Mouse (Mus musculus): ENCODE results near the gene Mapk10. TPM values are rescaled to one million over a fixed set of nuclear protein-coding genes. Genes with fewer than 3 reads are reported as not detected.

The Mapk10 gene
- total RNA-seq, 2 experiments from 2014 or later, result 302 to 323 TPM

DNA sequence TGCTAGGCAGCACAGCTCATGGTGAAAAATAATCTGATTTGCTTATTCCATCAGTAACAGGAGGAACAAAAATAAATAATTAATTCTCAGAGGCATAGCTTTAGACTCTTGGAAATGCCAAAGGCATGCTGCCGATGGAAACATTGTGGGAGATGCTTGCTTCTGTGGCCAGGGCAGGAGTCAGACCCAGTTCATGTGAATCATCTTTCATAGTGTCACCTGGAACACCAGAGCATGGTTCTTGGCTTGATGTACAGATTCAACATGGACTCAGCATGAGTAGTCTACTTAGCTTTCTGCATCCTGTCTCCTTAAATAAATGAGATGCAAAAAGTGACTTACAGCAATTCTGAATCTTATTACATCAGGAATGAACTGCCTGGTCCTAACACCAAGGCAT is 109.0 kb downstream of the Mapk10 start:
- intact Hi-C loops (cut with DNase I), result no loop called here
- no peak for DNase-seq (ENCODE audit: extremely low spot score in 1 of 2, low spot score in 2 of 2)

DNA sequence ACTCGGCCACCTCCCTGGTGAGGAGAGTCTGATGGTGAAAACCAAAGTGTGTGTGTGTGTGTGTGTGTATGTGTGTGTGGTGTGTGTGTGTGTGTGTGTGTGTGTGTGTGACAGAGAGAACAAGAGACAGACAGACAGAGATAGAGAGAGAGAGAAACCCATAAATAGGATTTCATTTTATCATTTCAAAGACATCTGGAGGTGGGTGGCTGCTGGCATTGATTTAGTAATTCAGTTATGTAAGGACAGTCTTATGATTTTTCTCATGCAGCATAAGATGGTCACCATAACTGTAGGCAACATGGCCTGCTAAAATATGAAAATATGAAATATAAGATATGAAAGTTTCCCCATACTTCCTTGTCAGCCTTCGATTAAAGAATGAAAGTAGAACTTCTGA is 117.0 kb downstream of the Mapk10 start:
- peak in 1 of 2 experiments; percentile 35 for DNase-seq (ENCODE audit: extremely low spot score in 1 of 2, low spot score in 2 of 2)
- intact Hi-C loops (cut with DNase I), result no loop called here

DNA sequence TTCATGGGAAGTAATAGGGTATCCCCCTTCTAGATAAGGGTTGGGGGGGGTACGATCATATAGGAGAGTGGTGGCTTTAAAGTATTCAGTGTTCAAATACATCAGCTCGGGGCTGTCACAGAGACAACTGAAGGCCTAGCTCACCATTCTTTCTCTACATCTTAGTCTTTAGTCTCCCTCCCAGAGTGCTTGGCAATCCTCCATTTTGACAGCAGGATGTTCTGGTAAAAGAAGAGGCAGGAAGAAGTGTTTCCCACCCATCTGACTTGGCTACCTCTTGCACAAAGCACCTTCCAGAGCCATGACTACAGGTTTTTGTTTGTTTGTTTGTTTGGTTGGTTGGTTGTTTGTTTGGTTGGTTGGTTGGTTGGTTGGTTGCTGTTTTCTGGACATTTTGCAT is 125.3 kb downstream of the Mapk10 start:
- no peak for DNase-seq (ENCODE audit: extremely low spot score in 1 of 2, low spot score in 2 of 2)
- intact Hi-C loops (cut with DNase I), result no loop called here

DNA sequence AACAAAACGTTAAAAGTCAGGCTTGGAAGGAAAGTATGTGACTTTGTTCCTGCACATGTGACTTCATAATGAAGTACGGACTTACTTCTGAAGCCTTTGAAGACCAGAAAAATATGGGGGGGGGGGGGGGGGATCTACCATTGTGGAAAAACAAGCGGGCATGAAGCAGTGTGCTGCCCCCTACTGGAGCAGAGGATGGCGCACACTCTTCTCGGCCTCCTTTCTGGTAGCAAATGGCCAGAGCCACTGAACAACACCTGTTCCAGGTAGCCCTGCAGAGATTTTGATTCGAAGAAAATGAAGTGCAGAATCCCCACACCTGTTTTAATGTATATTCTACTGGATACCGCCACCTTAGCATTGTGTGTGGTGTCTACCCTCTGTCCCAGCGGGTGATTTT is 135.7 kb downstream of the Mapk10 start:
- no peak for DNase-seq (ENCODE audit: extremely low spot score in 1 of 2, low spot score in 2 of 2)
- intact Hi-C loops (cut with DNase I), result no loop called here

DNA sequence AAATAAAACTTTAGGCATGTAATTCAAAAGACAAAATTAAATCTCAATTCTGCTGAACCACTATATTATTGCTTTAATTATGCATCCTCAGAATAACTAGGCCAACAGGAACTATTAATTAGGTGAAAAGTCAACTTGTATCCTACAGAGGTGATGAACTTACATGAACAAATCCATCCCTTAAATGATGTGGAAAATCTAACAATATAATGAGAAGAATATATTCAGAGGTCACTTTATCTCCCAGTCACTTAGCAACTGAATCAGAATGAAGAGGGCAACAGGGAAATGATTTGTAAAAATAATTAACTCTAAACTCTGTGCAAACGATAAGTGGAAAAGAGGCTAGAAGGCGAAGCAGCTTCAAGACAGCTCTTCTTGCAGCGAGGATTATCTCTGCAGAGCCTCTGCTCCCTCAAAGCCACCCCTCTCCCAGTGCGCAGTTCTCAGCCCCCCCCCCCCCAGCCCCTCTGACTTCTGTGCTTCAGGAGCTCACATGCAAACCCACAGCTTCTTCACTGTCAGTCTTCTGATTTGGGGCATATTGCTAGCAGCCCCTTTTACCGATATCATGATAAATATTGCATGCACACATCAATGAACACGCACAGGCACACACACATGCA is 138.8 kb downstream of the Mapk10 start:
- no peak for DNase-seq (ENCODE audit: extremely low spot score in 1 of 2, low spot score in 2 of 2)
- intact Hi-C loops (cut with DNase I), result no loop called here

DNA sequence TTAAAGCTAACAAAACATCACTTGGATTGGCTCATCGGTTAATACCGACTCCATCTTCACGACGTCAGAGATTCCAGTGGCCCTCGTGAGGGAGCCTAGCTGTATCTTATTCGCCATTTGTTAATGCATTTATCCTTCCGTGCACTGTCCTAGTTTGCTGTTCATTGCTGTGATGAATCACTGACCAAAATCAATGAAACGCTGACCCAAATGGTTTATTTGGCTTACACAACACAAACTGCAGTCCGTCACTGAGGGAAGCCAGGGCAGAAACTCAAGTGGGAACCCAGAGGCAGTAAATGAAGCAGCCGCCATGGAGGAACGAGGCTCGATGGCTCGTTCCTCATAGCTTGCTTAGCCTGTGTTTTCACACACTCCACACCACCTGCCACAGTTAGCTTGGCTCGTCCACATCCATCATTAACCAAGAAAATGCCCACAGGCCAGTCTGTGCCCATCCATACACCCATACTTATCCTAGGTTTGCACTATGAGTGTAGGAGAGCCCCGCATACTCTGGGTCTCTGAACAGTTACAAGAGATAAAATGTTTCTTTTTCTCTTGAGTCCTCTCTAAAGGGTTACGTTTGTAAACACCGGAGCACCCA is 140.0 kb downstream of the Mapk10 start:
- DNase-seq (ENCODE audit: extremely low spot score in 1 of 2, low spot score in 2 of 2), result no peak
- intact Hi-C loops (cut with DNase I), result no loop called here

DNA sequence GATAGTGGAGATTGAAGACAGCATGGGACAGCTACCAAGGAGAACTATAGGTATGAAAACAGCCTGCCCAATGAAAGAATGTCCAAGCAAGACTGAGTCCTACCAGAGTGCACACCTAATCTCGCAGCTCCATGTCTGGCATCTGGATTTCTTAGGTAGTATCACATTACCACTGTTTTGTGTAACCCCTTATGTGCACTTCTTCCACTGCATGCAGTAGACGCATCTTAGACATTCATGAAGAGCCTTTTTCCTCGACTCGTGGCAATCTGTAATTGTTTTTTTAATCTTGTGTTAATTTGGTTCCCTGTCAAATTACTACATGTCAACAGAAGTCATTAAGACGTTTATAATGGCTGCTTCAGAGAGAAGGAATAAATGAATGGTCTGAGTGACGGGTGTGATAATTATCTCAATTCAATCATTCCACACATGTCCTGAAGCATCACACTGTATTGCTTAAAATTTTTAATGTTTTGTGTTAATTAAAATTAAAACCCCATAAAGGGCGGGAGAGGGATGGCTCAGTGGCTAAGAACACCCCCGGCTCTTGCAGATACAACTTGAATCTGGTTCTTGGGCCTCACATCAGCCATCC is 160.7 kb downstream of the Mapk10 start:
- intact Hi-C loops (cut with DNase I), result no loop called here
- DNase-seq (ENCODE audit: extremely low spot score in 1 of 2, low spot score in 2 of 2), result no peak

DNA sequence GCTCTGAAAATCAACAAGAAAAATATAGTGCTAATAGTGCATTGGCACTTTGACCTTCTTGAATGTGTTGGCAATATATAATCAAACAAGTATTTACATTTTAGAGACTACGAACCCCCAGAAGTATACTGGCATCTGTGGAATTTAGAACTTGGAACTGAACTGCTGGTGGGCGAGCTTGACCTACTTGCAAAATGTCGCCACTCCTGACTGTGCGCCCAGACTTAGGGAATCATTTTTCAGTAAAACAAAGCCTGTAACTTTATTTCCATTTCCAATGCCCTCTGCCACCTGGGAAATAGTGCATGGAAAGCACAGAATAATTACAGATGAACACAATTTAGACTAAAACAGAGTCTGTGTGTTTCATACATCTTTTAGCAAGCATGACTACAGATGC is 163.1 kb downstream of the Mapk10 start:
- DNase-seq (ENCODE audit: extremely low spot score in 1 of 2, low spot score in 2 of 2), result no peak
- intact Hi-C loops (cut with DNase I), result no loop called here

DNA sequence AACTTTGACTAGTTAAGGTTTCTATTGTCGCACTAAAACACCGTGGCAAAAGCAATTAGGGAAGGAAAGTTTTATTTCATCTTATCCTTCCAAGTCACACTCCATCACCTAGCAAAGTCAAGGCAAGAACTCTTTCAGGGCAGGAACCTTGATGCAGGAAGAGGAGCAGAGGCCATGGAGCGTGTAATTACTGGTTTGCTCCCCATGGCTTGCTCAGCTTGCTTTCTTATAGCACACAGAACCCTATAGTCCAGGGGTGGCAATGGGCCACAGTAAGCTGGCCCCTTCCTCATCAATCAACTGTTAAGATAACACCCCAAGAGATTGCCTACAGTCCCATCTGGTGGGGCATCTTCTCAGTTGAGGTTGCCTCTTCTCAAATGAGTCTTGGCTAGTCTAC is 173.4 kb downstream of the Mapk10 start:
- intact Hi-C loops (cut with DNase I), result no loop called here
- DNase-seq (ENCODE audit: extremely low spot score in 1 of 2, low spot score in 2 of 2), result no peak

DNA sequence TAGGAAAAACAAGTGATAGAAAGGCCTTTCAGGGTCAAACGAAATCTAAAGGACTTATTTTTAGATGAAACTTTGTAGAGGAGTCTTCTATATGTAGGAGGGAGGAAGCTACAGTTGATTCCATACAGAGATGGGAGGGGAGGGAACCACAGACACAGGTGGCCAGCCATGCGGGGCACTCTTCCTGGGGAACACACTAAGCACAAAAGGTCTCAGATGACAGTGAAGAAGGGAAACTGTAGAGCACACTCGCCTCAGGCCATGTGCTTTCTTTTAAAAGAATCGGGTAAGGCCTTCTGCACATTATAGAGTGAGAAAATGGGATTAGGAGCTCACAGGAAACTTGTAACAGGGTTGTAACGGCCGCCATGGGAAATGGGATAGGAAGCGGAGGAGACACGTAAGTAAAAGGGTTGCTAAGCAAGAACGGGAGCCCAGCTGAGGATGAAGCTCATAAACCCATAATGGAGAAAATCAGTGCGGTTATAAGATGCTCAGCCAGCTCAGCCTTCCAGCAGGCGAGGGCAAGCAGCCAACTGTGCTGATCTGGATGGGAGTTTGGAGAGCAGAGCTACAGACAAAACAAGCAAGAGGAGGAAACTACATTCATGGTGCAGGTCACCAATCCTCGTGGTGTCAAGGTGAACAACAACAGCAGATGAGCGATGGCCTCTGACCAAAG is 182.1 kb downstream of the Mapk10 start:
- DNase-seq (ENCODE audit: extremely low spot score in 1 of 2, low spot score in 2 of 2), result peak; percentile 52 to 66
- intact Hi-C loops (cut with DNase I), result loop anchor here (10.0 kb wide), 1 partner anchor 296 kb away; no protein-coding TSS in a partner anchor

DNA sequence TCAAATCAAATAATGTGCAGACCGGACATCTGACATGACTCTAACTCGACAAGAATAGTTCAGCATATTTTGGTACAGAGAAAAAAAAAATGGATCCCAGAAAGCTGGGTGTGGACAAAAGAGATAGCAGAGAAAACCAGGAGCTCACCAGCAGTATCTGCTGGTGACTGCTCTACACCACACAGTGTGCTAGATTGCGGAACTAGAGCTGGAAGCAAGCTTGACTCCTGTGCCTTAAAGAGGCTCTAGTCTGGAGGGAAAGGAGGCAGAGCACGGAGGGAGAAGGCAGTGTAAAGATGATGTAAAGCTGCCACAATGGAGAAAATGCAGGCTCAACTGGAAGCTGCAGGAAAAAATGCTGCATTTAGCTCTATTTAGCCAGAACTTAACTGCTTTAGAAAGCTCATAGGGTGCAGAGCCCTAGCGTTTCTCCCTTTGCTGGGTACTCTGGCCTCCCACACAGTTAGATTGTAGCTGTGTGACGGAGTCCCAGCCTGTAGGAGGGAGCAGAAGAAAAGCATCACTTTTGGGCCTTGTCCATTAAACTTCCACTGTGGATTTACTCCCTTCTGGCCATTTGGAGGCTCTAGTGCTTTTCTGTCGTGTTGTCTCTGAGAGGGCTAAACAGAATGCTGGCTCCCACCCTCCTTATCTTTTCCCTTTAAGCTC is 188.5 kb downstream of the Mapk10 start:
- DNase-seq (ENCODE audit: extremely low spot score in 1 of 2, low spot score in 2 of 2), result no peak
- intact Hi-C loops (cut with DNase I), result loop anchor here (5.0 to 10.0 kb wide), 2 partner anchors 185 to 302 kb away; no protein-coding TSS in a partner anchor

DNA sequence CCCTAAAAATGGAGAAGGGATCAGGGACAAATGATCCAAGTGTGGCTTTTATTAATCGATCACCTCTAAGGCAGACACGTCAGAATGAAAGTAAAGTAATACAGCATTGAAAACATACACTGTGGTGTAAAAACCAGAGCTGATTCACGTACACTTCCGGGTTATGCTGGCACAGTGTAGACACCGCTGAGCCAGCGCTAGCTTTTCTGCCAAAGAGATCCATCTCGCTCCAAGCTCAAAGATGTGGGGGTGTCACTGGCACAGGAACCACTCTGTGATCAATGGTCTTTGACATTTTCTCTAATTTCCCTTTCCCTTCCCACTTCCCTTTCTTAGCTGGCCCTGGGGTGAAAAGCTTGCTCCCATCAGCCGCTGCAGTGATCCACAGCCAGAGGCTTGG is 189.7 kb downstream of the Mapk10 start:
- intact Hi-C loops (cut with DNase I), result loop anchor here (5.0 to 10.0 kb wide), 2 partner anchors 186 to 303 kb away; no protein-coding TSS in a partner anchor

DNA sequence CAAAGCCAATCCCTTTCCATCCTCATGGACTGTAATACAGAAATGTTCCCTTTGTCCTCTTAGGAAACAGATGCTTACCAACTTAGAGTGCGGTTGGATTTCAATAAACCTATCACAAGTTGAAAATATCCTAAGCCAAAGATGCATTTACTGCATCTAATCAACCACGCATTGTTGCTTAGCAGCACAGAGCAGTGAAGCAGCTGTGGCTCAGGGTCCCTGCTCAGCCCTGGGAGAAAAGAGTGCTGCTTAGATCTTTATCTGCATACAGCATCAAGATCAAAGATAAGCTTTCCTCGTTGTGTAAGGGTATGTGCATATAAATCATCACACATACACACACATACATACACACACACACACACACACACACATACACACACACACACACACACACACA is 190.2 kb downstream of the Mapk10 start:
- intact Hi-C loops (cut with DNase I), result loop anchor here (5.0 to 10.0 kb wide), 2 partner anchors 186 to 304 kb away; no protein-coding TSS in a partner anchor
- no peak for DNase-seq (ENCODE audit: extremely low spot score in 1 of 2, low spot score in 2 of 2)

More for the DNA sequence above, 189.7 kb downstream of the Mapk10 start:
- DNase-seq (ENCODE audit: extremely low spot score in 1 of 2, low spot score in 2 of 2), result peak in 1 of 2 experiments; percentile 22

DNA sequence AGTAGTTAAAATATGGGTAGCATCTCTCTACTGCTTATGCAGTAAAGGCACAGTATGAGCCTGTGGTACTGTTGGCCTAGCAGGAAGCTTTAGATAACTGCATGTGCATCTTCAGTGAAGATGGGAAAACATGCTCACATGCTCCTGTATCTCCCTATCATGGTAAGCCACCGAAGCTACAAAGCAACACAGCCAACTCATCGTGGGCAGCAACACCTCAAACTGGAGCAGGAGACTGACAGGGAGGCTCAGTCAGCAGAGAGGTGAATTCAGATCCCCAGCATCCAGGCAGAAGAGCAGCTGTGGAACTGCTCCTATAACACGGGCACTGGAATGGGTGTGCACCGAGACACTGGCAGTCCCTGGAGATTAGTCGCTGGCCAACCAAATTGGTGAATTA is 191.0 kb downstream of the Mapk10 start:
- intact Hi-C loops (cut with DNase I), result loop anchor here (5.0 to 10.0 kb wide), 2 partner anchors 187 to 305 kb away; no protein-coding TSS in a partner anchor
- DNase-seq (ENCODE audit: extremely low spot score in 1 of 2, low spot score in 2 of 2), result no peak

DNA sequence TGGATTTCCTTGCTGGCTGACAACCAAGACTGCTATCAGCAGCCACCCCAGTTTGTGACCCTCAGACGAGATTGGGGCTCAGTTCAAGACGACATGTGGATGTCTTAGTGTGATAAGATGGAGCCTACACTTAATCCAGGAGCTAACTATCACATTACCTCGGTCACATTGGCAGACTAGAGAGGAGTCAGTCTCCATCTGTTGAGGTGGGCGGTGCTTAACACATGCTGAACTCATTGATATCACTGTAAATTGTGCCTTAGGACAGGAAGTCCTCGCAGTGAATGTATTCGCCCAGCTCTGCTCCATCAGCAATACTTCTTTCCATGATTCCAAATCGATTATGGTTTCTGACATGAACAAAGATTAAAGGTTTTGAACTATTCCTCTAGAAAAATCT is 193.5 kb downstream of the Mapk10 start:
- DNase-seq (ENCODE audit: extremely low spot score in 1 of 2, low spot score in 2 of 2), result no peak
- intact Hi-C loops (cut with DNase I), result no loop called here

DNA sequence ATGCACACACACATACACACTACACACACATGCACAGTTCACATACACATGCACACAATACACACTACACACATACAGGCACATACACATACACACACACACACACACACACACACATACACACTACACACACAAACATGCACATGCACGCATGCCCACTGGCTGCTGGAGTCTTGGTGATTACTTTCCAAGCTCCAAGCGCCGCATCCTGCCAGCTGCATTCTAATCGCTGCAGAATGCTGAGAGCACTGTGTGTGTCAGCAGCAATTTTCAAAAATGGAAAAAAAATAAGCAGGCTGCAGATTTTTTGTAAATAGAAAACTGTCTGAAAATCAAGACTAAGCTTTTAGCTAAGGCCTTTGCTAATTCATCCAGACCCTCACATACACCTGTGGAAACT is 196.8 kb downstream of the Mapk10 start:
- DNase-seq (ENCODE audit: extremely low spot score in 1 of 2, low spot score in 2 of 2), result no peak
- intact Hi-C loops (cut with DNase I), result no loop called here

DNA sequence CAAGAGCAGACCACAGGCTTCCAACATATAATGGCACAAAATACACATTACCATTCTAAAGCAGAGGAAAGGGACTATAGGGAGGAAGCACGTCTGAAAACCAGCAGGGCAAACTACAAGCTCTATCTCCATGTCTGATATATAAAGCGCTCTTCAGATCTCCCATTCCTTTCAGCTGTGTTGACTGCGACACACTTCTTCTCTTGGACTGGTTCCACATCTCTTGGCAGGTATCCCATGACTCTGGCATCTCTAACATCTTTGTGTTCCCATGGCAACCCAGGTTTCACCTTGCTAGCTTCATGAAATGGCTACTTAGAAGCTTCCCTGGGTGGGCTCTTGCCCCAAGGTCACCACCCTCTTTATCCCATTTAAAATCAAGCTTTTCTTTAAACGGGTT is 202.2 kb downstream of the Mapk10 start:
- DNase-seq (ENCODE audit: extremely low spot score in 1 of 2, low spot score in 2 of 2), result peak; percentile 52 to 54
- intact Hi-C loops (cut with DNase I), result no loop called here

DNA sequence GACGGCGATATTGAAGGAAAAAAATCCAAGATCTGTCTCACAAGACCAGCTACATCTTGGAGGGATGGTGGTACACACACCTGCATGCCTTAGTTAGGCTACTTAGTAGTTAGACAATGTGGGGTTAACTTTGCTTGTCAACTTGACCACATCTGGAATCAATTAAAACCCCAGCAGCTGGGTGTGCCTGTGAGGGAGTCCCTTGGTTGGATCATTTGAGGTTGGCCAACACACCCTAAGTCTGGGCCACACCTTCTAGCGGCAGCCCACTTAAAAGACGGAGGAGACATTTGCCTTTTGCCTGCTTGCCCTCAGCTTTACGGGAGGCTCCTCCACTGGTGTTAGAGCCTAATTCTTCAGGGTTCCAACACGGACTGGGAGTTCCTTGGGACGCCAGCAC is 209.0 kb downstream of the Mapk10 start:
- intact Hi-C loops (cut with DNase I), result no loop called here
- DNase-seq (ENCODE audit: extremely low spot score in 1 of 2, low spot score in 2 of 2), result no peak

DNA sequence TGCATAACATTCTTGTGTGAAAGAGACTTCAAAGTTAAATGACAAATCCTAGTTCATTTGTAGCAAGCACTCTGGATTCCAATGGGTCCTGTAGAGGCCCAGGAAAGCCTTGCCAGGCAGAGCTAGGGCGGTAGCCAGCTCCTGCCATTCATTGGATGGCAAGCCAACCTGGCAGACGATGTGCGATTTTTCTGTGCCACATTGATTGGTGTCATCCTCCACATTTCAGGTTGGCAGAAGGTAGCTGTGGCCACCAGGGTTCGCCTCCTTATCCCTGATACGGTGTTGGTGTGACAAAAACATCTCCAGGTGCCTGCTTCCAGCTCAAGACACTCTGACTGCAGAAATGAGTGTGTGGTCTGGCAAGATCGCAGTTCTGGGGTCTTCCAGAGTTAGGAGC is 210.6 kb downstream of the Mapk10 start:
- intact Hi-C loops (cut with DNase I), result no loop called here
- no peak for DNase-seq (ENCODE audit: extremely low spot score in 1 of 2, low spot score in 2 of 2)

Measured in left cerebral cortex, postnatal 10 days (tissue).